Mouse (Mus musculus) cerebellum, adult 11 months (tissue): ENCODE data around the gene Thada.
"Not testable (repeated sequence)": the region's sequence is repeated elsewhere in the genome, so short reads cannot be mapped to it uniquely, and the experiment has no call there.

Experiments
- DNase-seq: peaks from one replicate; pipeline ENCODE4 v3.0.0; 2022

The Thada gene

GRCm38 (mm10) chr17:84256278-84256819 lies 209.7 kb downstream of the Thada start:
- no peak for DNase-seq

- DNase-seq = no peak
Measured at GRCm38 (mm10) chr17:84255841-84256240, 210.2 kb downstream of the Thada start.

GRCm38 (mm10) chr17:84251426-84251825 lies 214.6 kb downstream of the Thada start:
- DNase-seq = no peak

- DNase-seq = no peak
Measured at GRCm38 (mm10) chr17:84244182-84244920, 221.7 kb downstream of the Thada start.

- DNase-seq = no peak
Measured at GRCm38 (mm10) chr17:84243759-84244158, 222.2 kb downstream of the Thada start.

GRCm38 (mm10) chr17:84241308-84241957 lies 224.6 kb downstream of the Thada start:
- no peak for DNase-seq

GRCm38 (mm10) chr17:84239679-84240292 lies 226.2 kb downstream of the Thada start:
- no peak for DNase-seq

GRCm38 (mm10) chr17:84238174-84238573 lies 227.8 kb downstream of the Thada start:
- no peak for DNase-seq

GRCm38 (mm10) chr17:84236781-84237557 lies 229.0 kb downstream of the Thada start:
- no peak for DNase-seq

- DNase-seq = no peak
Measured at GRCm38 (mm10) chr17:84235399-84235928, 230.5 kb downstream of the Thada start.

- not testable (repeated sequence) for DNase-seq
Measured at GRCm38 (mm10) chr17:84234785-84235184, 231.2 kb downstream of the Thada start.

- no peak for DNase-seq
Measured at GRCm38 (mm10) chr17:84233758-84234157, 232.2 kb downstream of the Thada start.

- DNase-seq = no peak
Measured at GRCm38 (mm10) chr17:84231361-84231760, 234.6 kb downstream of the Thada start.

- DNase-seq = no peak
Measured at GRCm38 (mm10) chr17:84228223-84228622, 237.8 kb downstream of the Thada start.

GRCm38 (mm10) chr17:84226681-84227080 lies 239.3 kb downstream of the Thada start:
- DNase-seq = no peak

- DNase-seq = no peak
Measured at GRCm38 (mm10) chr17:84226231-84226630, 239.8 kb downstream of the Thada start.

- no peak for DNase-seq
Measured at GRCm38 (mm10) chr17:84224217-84224887, 241.7 kb downstream of the Thada start.

- not testable (repeated sequence) for DNase-seq
Measured at GRCm38 (mm10) chr17:84218841-84219240, 247.2 kb downstream of the Thada start.

- DNase-seq = no peak
Measured at GRCm38 (mm10) chr17:84217696-84218095, 248.3 kb downstream of the Thada start.

GRCm38 (mm10) chr17:84215264-84215960 lies 250.6 kb downstream of the Thada start:
- no peak for DNase-seq

- DNase-seq = no peak
Measured at GRCm38 (mm10) chr17:84213464-84213863, 252.5 kb downstream of the Thada start.
